Mouse (Mus musculus) adipocyte (in vitro differentiated cells): Measurements from ENCODE around the gene Ecm1.

Experiments
- DNase-seq: peaks from one replicate; pipeline ENCODE4 v3.0.0-alpha.2; 2016; ENCODE audit warnings: low spot score

The Ecm1 gene

DNA sequence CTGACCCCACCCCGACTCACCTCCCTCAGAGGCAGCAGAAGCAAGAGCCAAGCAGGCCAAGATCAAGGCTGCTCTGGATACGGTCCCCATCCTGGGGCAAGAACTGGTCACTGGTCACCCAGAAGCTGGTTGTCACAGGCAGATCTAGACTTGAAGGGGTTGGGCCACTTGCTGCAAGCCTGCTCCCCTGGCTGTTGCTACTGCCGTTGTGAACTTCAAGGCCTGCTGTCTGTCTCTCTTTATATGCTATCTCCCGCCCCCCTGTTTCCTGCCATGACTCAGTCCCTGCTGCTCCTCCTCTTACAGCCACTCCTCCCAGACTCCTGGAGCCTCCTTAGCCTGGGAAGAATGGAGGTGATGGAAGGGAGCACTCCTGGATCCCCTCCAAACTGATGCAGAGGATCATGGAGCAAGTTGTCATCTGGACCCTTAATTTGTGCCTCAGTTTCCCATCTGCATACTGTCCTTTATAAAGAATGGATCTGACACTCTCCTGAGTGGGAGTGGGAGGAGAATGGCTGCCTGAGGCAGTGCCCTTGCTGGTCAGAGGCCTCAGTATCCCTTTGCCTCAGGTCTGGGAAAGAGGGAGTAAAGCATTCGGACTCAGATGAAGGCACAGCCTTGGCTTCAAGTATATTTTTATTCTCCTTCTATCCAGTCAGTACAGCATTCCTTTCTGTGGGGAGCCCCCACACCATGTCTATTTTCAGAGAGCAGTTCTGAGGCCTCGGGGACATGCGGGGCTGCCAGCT is at the start of gene Ecm1:
TSS of gene Ecm1 (minus strand) at position 217 of the 752 bp plus-strand sequence.
- DNase-seq = peak; percentile 37

DNA sequence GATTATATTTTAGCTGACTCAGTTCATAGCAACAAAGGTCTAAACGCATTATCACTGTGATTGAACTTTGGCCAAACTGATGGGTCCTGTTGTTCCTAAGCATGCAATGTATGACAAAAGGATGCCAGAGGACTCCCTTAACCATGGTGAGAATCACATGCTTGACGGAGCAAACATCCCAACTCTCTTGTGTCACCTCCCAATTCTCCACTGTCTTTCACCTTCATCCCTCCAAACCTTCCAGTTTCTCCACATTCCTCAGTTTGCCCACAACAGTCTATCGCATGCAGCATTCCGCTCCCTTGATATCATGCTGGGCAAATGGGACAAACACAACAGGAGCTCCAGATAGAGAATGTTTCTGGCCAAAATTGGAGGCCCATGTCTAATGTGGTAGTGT is 46.1 kb upstream of the Ecm1 start:
- no peak for DNase-seq

DNA sequence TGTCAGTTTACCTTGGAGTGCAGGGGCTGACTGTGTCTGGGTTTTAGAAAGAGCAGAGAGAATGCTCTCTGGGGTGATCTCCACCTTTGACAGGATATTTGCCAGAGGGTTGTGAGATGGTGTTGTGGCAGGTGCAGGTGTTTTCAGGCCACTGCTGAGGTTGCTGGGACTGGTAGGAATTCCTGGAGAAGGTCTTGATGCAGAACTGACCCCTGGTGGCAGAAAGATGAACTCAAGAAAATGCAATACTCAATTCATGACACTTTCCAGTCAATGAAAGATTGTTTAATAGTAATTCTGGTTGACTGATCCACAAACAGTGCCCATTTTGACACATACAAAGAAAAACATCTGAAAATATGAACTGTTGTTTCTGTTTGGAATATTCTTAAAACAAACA is 32.6 kb upstream of the Ecm1 start:
- DNase-seq = peak; percentile 48

DNA sequence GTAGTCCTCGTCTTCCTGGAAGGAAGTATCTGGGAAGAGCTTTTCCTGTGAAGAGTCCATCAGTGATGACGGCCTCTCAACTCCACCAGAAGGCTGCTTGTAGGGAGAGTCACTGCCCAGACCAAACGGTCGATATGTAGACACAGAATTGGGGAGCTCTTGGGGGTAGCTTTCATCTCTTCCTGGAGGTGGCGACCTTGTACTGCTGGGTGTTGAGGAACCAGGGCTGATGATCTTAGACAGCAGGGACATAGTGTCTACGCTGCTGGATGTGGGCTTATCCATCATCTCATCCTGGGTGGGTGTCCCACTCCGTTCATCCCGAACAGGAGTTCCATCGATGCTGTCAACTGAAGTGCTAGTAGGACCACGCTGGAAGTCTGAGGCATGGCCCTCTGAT is 26.2 kb upstream of the Ecm1 start:
- peak; percentile 6 for DNase-seq

DNA sequence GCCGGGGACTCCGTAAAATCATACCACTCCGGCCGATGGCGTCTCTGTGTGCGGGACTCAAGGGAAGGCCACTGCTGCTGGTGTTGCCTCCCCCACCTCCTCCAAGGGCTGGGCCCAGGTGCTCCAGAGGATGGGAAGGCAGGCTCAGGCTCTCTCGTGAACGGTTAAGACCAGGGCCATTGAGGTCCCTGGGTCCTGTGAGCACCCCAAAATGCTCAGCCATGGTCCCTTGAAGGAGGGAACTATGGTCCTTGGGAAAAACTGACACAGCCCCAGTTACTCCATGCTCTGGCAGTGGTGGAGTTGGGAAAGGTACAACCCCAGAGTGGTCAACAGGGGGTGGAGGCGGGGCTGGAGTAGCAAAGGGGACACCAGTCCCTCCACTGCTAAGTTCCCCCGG is 24.4 kb upstream of the Ecm1 start:
- DNase-seq = no peak

DNA sequence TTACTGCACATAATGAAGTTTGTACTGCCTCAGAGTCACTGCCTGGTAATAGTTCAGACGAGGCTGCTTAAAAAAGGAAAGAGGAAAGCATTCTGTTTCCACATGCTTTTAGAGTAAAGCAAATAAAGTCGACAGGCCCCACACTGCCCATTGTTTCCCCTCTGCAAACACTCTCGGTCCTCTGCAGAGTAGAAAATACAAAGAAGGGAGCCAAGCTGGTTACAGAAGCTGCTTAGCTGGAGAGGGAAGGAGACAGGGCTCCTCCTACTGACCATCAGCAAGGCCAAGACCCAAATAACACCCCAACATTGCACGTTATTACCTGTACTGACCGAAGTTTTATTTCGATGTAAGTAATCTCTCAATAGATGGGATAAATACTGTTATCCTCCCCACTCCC is 23.6 kb upstream of the Ecm1 start:
- DNase-seq = no peak

DNA sequence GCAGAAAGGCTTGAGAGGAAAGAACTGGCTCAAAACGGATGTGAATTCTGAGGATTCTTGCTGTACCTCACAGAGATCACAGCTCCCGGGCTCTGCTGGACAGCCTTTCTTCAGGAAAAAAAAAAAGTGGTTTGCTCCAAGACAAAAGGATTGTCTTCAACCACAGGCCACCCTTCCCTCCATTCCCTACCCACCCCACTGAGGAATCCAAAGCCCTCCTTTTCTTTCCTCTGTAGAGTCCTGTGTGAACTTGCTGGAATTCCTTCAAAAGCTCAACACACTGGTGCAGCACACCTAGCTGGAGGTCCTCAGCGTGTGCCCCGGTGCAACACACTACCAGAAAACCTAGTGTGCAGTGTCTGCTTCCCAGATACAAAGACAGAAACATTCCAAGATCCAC is 22.4 kb upstream of the Ecm1 start:
- DNase-seq = no peak

DNA sequence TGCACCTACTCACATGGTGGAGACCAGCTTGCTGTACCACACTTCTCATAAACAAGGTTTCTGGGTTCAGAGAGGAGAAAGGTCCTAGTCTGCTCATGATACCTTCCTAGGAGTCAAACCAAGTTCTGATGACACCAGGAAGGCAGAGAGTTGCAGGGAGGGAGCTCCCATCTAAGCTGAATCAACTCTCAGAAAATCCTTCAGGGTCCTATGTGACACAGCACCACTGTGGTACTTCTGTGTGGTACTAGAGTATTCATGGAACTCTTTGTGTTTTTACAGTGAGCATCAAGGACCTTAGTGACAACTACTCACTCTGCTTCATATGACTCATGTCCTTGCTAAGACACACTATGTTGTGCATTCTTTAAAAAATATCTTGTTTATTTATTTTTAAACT is 21.3 kb upstream of the Ecm1 start:
- no peak for DNase-seq

DNA sequence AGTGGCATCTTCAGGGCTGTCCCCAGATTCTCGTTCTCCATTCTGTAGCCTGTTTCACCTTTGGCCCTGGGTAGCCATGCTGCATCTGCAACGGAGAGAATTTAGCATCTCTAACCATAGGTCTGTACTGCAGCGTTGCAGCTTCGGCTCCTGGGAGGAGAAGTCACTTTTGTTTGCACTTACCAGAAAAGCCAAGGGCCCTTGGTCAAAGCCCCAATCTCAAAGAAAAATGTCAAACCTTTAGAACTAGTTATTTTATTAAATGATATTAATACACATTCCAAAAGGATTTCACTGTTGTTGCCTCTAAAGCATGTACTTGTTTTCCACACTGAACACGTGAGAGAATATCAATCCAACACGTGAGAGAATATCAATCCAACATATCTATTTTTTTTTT is 20.7 kb upstream of the Ecm1 start, which contains the start of gene Tars2:
TSS of gene Tars2 (minus strand) at position 101 of the 400 bp plus-strand sequence.
- no peak for DNase-seq

DNA sequence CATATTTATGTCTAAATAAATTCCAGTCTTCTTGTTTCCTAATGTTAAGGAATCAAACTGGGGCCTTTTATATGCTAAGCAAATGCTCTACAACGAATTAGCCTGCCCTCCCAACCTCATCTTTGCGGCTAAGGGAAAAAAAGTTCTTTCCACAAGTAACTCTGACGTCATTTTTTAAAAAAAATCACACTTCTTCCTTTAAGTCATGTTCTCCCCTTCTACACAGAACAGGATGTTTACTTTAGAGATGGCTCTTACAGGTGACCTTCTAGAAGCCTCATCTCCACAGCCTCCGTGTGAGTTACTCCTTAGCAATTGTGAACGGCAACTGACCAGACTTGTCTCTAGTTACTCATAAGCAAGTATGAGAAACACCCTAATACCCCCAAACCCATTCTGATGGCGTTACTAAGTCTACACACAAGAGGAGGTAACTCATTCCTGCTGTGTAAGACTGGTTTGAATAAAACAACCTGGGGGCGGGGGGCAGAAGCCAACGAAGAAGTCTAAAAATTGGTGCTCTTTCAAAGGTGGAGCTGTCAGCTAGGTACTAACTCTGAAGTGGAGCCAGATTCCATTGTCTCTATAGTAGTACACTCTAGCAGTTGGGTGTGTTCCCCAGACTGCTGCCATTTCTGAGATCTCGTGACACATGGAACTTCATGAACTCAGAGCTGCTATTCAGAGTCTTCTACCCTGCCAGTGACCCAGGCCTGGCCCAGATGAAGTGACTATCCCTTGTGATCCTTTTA is 19.3 kb upstream of the Ecm1 start:
- DNase-seq = no peak

DNA sequence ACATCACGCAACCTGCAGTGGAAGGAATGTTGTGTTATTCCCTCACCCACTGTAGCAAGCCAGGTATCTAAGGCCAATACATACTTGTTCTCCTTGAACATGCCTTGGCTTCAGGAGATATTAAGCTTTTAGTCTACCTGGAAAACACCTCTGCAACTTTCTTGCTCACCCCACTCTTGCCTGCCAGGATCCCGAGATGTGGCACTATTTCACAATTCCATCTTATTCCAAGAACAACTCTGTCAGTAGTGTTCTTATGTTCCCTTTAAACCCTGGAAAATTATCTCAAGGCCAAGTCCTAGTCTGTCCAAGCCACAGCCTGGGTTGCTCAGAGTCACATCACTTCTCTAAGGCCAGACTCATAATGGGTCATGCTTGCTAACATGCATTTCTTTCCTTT is 17.4 kb upstream of the Ecm1 start:
- DNase-seq = peak; percentile 5

DNA sequence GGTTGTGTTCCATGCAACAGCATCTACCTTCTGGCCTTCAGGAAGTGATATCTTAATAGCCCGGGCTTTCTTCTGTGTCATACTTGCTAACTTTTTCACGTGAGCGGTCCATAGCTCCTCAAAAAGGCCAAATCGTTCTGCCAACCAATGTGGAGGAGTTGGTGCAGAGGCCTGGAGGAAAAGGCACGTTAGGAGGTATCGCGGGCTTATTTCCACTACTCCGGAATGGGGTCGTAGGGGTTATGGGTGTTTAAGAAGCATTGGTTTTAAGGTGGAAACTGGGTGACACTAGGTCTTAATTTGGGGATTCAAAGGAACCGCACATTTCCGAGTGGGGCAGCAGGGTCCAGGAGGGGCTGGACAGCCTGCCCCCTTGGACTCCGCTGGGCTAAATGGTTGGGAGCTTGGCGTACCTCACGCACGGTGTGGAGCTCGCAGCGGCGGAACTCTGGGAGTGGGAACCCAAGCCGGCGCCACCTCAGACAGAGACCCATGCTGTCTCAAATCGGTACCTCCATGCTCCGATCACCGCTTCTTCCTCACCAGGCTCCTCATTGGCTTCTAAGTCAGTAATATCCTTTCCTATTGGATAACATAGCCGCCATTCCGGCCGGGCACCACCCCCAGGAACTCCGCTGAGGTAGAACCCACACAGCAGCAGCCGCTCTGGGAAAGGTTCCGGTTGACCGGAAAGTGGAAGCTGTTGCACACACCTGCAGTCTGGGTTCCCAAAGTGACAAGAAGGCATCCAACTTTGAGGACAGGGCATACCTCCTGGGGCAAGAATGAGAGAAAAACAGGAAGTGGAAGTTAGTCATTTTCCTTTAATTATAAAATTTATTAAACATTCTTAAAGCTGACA is 15.2 kb upstream of the Ecm1 start:
- DNase-seq = peak; percentile 94

DNA sequence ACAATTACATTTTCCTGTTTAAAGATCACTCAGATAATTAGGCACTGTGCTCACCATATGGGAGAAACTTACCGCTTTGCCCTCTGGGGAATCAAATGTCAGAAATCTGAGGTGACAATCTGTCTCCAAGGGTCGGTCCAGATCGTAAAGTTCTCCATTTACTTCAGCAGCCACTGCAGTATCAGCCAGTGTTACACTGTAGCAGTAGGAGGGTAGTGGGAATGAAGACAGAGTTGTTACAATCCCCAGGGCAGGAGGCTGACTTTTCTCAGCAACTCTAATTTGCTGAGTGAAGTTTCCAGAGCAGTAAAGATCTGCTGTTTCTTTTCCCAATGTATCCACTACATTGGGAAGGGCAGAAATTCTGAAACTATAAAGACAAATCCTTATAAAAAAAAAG is 13.6 kb upstream of the Ecm1 start:
- no peak for DNase-seq

DNA sequence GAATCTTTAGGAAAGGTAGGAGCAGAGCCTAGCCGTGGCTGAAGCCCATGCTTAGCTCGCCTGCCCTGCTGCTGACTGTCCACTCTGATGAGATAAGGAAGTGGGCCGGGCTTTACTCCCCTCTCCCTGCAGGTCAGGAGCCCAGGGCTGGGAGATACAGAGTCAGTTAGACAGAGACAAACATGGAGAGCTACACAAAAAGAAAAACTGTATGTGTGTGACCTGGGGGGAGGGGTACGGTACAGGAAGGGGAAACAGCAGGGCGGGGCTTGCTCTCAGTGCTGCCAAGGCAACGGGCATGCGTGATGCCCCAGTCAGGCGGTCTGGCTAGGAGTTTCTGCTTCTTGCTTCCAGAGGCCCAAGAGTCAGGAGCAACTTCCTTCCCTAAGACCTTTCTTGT is 1.0 kb upstream of the Ecm1 start:
- no peak for DNase-seq

DNA sequence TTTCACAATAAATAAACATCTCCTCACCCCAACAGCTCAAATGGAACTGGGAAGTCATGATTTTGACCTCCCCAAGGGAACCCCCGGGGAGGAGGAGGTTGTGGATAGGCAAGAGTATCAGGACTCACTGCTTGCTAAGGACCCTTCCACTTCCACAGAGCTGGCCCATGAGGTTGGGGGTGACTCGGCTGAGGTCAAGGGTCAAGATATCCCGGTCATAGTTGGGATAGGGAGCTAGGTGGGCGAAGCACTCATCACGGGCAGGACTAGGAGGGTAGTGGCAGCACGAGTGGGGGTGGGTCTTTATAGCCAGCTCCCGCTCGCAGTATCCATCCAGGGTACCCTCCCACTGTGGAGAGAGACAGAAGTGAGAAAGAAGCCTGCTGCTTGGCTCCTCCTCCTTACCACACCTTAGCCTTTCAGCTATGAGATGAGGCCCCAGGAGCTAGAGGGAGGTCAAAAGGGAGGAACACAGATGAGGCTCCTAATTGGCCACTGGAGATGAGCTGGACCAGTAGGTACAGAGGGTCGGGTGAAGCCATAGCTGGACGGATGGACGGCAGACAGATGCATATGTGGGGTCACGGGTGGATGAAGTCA is 4.2 kb downstream of the Ecm1 start:
- no peak for DNase-seq

DNA sequence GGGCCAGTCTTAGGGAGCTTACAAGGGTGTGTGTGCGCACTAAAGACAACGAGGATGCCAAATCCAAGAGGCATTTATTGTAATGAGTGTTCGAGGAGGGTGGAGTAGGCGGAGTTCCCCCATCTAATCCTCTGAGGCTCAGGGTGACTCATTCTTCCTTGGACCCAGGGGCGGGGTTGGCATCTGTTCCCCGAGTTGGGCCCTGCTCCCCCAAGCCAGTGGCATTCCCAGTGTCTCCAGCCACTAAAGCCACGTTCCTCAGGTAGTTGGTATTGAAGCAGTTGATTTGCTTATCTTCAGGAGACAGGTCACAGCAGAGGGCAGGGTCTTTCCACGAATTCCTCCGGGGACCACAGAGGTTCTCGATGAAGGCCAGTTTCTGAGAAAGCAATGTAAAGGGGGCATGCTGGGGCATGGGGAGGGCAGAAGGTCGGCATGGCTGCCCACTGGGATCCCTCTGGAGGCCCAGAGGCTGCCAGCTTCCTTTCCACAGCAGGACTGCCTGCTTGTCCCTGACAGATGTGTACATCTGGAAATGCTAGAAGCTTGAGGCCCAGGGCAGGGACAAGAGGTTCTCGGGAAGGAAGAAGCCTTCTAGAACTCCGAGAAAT is 5.2 kb downstream of the Ecm1 start:
- DNase-seq = peak; percentile 29

DNA sequence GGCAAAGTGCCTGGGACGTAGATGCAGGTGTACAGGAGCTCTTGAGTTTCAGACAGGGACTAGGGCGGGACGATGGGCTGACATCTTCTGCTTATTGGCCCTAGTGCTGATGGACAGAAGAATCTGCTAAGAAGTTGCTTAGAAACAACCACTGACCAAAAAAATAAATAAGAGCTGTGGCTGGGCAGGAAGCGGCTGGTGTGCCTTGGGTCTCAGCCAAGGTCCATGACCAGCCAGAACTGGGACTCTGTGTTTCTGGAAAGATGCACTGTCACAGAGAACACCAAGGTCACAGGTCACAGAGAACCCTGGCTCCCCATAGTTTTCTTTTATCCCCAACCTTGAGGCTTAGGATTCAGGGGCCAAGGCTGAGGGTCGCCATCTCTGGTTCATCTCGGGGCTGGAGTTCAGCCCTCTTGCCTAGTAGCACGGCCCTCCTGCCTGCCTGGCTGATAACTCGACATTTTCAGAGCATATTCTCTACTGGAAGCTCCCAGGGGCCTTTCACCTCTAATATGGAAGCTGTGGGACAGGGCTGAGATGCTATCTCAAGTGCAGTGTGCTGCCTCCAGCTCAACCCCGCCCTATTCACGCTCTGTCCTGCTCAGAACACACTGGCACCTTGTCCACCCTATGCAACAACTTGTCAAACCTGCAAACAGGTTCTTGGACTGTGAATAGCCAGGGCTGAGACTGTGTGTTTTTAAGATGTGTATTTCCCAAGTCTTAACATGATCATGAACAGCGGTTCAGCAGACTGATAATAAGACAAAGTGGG is 6.4 kb downstream of the Ecm1 start:
- DNase-seq = peak; percentile 90

DNA sequence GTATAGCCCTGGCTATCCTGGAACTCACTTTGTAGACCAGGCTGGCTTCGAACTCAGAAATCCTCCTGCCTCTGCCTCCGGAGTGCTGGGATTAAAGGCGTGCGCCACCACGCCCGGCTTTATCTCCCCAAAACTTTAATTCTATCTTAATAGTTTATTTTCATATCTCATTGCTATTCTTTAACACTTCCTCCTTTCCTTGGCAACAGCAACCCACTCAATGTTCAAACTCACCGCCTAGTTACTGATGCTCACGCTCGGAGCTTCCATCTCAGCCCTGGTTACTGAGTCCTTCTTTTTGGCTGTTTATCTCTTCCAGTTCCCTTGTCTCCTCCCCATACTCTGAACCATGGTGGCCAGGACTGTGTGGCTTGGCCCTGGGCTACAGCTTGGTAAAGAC is 7.1 kb downstream of the Ecm1 start:
- DNase-seq = no peak

DNA sequence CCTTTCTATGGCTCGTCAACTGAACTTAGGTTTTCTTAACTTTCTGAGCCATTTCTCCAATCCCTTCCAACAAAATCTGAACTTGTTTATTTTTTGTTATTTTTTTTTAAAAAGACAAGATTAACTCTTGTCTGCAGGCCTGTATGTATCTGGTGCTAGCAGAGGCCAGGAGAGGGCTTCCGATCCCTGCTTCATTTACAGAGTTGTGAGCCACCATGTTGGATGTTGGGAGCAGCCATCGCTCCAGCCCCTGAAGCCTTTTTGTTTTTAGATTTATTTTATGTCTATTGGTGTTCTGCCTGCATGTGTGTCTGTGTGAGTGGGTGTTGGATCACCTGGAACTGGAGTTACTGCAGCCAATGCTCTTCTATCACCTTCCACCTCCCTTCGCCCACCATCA is 7.6 kb downstream of the Ecm1 start:
- peak; percentile 57 for DNase-seq

DNA sequence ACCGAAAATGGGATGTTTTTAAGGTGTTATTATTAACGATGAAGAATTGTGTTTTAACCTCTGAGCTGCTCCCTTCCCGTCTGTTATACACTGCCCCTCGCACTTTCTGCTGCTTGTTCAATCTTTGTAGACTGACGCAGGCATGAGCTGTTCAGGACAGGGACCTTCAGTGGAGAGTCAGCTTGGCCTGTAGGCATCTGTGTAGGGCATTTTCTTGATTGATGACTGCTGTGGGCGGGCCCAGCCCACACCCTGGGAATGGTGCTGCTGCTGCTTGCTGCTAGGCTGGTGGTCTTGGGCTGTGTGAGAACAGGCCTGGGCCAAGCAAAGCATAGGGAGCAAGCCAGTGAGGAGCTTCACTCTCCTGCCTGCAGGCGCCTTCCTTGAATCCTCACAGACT is 8.9 kb downstream of the Ecm1 start:
- DNase-seq = no peak

DNA sequence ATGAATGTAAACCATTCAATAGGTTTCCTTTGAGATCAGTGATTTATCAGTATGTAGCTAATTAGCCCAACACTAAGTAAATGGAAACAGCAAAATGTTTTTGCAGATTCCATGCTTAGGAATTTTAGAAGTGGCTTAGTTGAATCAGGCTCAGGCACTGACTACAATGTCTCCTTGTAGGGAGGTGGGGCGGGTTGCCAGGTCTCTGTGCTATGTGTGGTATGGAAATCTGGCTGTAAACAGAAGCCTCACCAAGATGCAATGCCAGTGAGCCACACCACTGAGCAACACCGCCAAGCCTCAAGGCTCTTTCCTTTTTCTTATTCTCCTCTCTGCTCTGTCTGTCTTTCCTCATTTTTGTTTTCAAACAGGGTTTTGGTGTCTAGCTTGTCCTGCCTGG is 10.5 kb downstream of the Ecm1 start:
- no peak for DNase-seq
